Comparison of ENCODE assay signal across 11 mouse cellular contexts in the genomic region with DNA sequence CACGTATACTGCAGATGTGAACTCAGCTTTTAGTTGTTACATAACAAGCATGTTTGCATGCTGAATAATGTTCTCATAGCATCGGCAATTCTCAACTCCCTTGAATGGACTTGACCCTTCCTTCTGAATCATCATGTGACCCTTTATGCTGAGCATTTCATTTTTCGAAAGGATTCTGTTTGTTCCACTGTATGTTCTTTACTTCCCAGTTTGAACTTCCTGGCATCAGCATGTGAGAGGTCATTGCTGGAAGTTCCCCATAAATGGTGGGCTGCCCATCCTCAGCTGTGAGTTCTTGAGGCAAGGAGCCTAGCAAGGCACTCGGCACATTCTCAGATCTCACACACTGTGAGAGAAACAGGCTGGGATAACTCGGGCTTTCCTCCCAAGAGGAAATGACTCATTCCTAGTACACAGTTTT.
DNase-seq lines count a peak whose midpoint lies in the region; ATAC-seq and TF ChIP-seq lines count a peak whose summit lies in the region.
"Had no signal": no experiment of that assay in that cellular context is flagged by ENCODE, and none has a peak within 500 bp of the region (broad histone marks: within the 10 kb centered on the region; RNA-seq: fewer than 3 reads in every experiment).

No protein-coding gene starts in this region.

- no peak overlapping the region for H3K4me2 ChIP-seq in lung, postnatal 0 days (replicated peaks; ENCODE audit: low read depth, low read length)
- H3K4me2 ChIP-seq: forebrain, embryonic 12.5 days; hindbrain, embryonic 12.5 days; lung, embryonic 15.5 days had no signal

- peak; percentile 11 to 49 for DNase-seq in adrenal gland, adult (ENCODE audit: inconsistent age in 2 of 2, low spot score in 1 of 2)
- no peak for DNase-seq in adrenal gland, postnatal 14 days
- peak; percentile 49 for DNase-seq in lung, postnatal 0 days (ENCODE audit: low spot score)
- DNase-seq in lung, postnatal 10 days: no peak
- DNase-seq in gonadal fat pad, adult 2 months (ENCODE audit: low read depth): peak; percentile 5
- no peak for DNase-seq in cerebellum, adult 18-20 months
- DNase-seq in cerebellum, adult 2 months: no peak

- no peaks in the 10 kb centered on the region for H3K27me3 ChIP-seq in lung, postnatal 0 days (replicated peaks; ENCODE audit: insufficient read depth, low read length)
- no peaks in the 10 kb centered on the region for H3K27me3 ChIP-seq in cerebellum, adult 2 months (ENCODE audit: control insufficient read depth, insufficient read depth, low read length)
- H3K27me3 ChIP-seq: forebrain, embryonic 12.5 days; hindbrain, embryonic 12.5 days; lung, embryonic 15.5 days had no signal

- H3K9ac ChIP-seq in lung, postnatal 0 days (replicated peaks; ENCODE audit: low read depth): no peak overlapping the region
- H3K9ac ChIP-seq: forebrain, embryonic 12.5 days; hindbrain, embryonic 12.5 days; lung, embryonic 15.5 days had no signal

- H3K4me3 ChIP-seq in lung, postnatal 0 days (ENCODE audit: low read depth, low read length): no peak overlapping the region
- H3K4me3 ChIP-seq in macrophage (ENCODE audit: inconsistent target): no peak overlapping the region
- H3K4me3 ChIP-seq in cerebellum, adult 2 months (replicated peaks; ENCODE audit: insufficient read depth, low read depth, low read length): no peak overlapping the region
- H3K4me3 ChIP-seq: forebrain, embryonic 12.5 days; hindbrain, embryonic 12.5 days; lung, embryonic 15.5 days had no signal

- no peak for TF ChIP-seq CTCF in lung, postnatal 0 days (IDR thresholded peaks at IDR 0.05)
- no peak for TF ChIP-seq CTCF in cerebellum, adult 2 months (IDR thresholded peaks at IDR 0.05; ENCODE audit: borderline replicate concordance, insufficient read depth, low read depth, low read length)

- H3K4me1 ChIP-seq in lung, postnatal 0 days (ENCODE audit: insufficient read depth, low read depth, low read length): no peaks in the 10 kb centered on the region
- no peaks in the 10 kb centered on the region for H3K4me1 ChIP-seq in cerebellum, adult 2 months (ENCODE audit: control insufficient read depth, insufficient read depth, low read length)
- H3K4me1 ChIP-seq: forebrain, embryonic 12.5 days; hindbrain, embryonic 12.5 days; lung, embryonic 15.5 days had no signal

- no peak for TF ChIP-seq EP300 in lung, postnatal 0 days (IDR thresholded peaks at IDR 0.05)

- TF ChIP-seq POLR2A in cerebellum, adult 2 months (IDR thresholded peaks at IDR 0.05; ENCODE audit: borderline replicate concordance, insufficient read depth, low read length): no peak

- H3K36me3 ChIP-seq in lung, postnatal 0 days (ENCODE audit: insufficient read depth, low read length): no peaks in the 10 kb centered on the region
- no peaks in the 10 kb centered on the region for H3K36me3 ChIP-seq in macrophage (ENCODE audit: inconsistent target)
- H3K36me3 ChIP-seq: forebrain, embryonic 12.5 days; hindbrain, embryonic 12.5 days; lung, embryonic 15.5 days had no signal

- H3K27ac ChIP-seq in lung, postnatal 0 days (ENCODE audit: low read length): no peak overlapping the region
- peak overlapping the region; percentile 77 for H3K27ac ChIP-seq in macrophage
- H3K27ac ChIP-seq in cerebellum, adult 2 months (ENCODE audit: insufficient read depth, low read length): no peak overlapping the region
- H3K27ac ChIP-seq: forebrain, embryonic 12.5 days; hindbrain, embryonic 12.5 days; lung, embryonic 15.5 days had no signal

- ATAC-seq in lung, postnatal 0 days: peak; percentile 63

- H3K79me2 ChIP-seq in macrophage (ENCODE audit: inconsistent target): no peaks in the 10 kb centered on the region

- no peaks in the 10 kb centered on the region for H3K9me3 ChIP-seq in lung, postnatal 0 days (ENCODE audit: low read length)
- H3K9me3 ChIP-seq: forebrain, embryonic 12.5 days; hindbrain, embryonic 12.5 days; lung, embryonic 15.5 days had no signal

- 52% methylated on average over 5 of the region's 5 CpGs for WGBS in lung, postnatal 0 days
- 14% methylated on average over 5 of the region's 5 CpGs for WGBS in macrophage (ENCODE audit: missing documents)
- 79% methylated on average over 5 of the region's 5 CpGs for WGBS in cerebellum, adult 2 months

Comparison
In these comparisons a context has a peak if more than half of its experiments do, and no peak if none do; other contexts are left out.
1. DNase-seq: peak in adrenal gland, adult (2 of 2), lung, postnatal 0 days (single experiment) and gonadal fat pad, adult 2 months (single experiment); none in adrenal gland, postnatal 14 days (single experiment), lung, postnatal 10 days (single experiment), cerebellum, adult 18-20 months (0 of 2) and cerebellum, adult 2 months (0 of 2).